Mouse (Mus musculus) T-helper 17 cell (primary cell): Measurements from ENCODE around the gene Samhd1.

ENCODE experiments used
- in situ Hi-C, 2 experiments: fragments of 300-600 bp; cut with MboI, MseI; formaldehyde crosslinking; loops; 1 replicate in 1 of 2; 2 replicates in 1 of 2; pipeline ENCODE4 v1.15.1; 2025; ENCODE audit warnings: high pct_unique_total_duplicates in 2 of 2

Samhd1 gene

DNA sequence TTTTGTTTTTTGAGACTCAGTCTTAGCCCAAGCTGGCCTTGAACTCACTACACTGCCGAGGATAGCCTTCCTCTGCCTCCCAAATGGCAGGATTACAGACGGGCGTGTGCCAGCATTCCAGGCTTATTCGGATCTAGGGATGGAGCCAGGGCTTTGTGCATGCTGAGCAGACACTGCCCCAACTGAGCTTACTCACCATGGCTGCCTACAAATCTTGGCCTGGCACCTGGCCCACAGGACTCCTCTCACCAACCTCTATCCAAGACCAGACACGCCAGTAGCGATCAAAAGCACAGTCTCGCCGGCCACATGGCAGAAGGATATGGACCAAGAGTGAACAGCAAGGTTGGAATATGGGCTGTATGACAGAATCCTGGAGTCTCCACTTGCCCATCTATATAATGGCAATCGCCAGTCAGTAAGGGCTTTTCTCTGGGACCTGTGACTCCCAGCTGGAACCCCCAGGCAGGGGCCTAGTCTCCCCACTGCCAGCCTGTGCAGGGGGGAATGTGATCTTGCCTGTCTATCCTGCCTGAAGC lies 60.8 kb downstream of the Samhd1 start:
- in situ Hi-C loops, result loop anchor here in 1 of 2 experiments (10.0 kb wide), 1 partner anchor 1029 kb away; no protein-coding TSS in a partner anchor

DNA sequence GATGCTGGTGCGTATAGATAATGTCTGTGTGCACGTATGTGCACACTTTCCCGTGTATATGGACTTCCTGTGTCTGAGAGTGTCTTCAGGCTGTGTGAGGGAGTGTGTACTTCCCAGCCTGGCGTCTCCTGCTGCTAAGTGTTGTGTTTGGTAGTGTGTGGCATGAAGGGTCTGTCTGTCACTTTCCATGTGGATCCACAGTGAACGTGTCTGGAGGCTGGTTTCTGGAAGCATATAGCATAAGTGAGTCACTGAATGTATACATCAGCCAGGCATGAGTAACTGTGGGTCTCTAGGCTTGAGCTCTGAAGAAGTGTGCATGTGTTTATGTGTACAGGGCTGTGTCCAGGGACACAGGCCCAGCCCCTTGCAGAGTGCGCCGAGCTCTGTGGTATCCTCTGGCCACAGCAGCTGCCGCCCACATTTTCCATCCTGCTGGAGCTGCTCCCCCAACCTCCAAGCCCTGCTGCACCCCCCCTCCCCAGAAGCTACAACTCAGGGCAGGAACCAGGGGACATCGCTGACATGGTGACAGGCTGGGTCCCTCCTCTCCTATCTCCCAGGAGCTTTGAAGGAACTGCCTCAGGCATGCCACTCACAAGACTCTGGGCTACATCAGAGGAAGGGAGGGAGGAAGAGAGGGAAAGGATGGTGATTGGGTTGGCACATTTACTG lies 61.5 kb downstream of the Samhd1 start:
- in situ Hi-C loops, result loop anchor here in 1 of 2 experiments (10.0 kb wide), 1 partner anchor 1029 kb away; no protein-coding TSS in a partner anchor

DNA sequence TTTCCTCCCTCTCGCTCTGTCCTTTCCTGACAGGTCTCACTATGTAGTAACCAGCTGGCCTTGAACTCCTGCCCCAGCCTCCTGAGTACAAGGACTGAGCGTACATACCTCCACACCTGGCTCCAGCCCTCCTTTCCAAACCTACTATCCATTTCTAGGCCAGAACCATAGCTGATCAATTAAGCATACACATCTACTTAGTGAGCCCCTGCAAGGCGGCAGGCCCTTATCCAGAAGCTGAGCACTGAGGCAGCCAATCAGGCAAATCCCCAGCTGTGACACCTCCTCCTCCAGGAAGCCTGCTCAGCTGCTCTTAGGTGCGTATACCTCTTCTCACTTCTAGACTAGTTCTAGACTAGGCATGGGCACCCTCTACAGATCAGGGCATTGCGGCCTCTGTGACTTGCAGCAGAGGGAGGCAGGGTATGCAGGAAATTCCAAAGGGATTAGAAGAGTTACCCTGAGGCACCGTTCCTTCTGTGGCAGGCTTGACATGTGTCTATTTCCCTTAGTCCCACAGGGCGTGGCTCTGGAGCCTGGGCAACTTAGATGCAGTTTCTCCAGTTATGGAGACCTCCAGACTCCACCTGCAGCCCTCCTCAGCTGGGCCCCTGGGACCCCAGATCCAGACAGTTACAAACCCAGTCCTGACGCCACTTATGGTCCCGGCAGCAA lies 62.6 kb downstream of the Samhd1 start:
- in situ Hi-C loops, result loop anchor here in 1 of 2 experiments (10.0 kb wide), 1 partner anchor 1028 kb away; no protein-coding TSS in a partner anchor

DNA sequence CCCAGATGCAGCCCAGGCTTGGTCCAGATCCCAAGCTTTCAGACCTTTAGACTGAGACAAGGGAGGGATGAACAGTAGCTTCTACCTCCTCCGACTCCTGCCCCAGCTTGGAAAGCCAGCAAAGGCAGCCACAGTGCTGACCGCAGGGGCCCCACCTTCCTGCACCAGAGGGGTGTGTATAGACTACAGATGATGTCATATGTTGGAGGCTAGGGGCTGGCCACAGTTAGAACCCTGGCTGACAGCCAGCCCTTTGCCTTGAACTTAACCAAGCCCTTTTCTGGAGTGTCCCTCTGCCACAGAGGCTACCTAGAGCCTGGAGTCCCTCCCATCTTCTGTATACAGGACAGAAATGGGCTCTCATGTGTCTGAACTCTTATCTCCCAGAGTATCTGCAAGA lies 63.5 kb downstream of the Samhd1 start:
- in situ Hi-C loops, result loop anchor here in 1 of 2 experiments (10.0 kb wide), 1 partner anchor 1027 kb away; no protein-coding TSS in a partner anchor

DNA sequence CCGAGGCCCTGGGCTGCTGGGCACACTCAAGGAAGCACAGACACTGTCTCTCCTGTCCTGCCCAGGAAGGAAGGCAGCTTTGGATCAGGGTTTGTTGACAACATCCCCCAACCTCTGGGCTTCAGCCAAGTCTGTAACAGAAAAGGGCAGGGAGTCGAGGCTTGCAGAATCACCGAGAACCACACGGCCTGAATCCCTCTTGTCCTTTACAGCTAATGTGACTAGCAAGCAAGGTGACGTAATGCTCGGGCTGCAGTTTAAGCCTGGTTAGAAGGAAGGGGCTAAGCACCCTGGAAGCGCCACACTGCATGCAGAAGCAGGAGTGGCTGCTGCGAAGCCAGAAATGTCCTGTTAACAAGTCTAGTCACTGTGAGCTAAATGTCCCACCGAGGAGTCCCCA lies 64.7 kb downstream of the Samhd1 start:
- in situ Hi-C loops, result loop anchor here in 1 of 2 experiments (10.0 kb wide), 1 partner anchor 1026 kb away; no protein-coding TSS in a partner anchor

DNA sequence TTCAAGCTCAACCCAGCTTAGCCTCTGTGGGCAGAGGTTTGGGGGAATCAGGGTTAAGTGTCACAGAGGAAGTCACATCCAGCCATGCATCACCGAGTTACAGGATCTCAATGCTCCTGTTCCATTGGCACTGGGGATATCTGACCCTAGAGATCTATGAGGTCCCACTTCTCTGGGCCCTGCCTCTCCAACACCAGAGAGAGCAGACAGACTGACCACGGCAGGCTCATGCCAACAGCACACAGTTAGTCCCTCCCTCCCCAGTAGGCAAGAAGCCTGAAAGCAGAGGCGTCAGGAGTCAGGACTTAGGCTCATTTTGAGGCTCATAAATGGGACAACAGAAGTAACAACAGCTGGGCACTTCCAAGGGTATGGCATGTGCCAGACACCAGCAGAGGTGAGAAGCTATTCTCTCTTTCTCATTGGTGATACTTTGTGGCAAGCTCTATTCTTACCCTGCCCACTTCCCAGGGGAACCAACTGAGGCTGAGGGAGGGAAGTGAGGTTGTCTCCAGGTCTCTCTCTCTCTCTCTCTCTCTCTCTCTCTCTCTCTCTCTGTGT lies 65.2 kb downstream of the Samhd1 start:
- in situ Hi-C loops, result loop anchor here in 1 of 2 experiments (10.0 kb wide), 1 partner anchor 1025 kb away; no protein-coding TSS in a partner anchor

DNA sequence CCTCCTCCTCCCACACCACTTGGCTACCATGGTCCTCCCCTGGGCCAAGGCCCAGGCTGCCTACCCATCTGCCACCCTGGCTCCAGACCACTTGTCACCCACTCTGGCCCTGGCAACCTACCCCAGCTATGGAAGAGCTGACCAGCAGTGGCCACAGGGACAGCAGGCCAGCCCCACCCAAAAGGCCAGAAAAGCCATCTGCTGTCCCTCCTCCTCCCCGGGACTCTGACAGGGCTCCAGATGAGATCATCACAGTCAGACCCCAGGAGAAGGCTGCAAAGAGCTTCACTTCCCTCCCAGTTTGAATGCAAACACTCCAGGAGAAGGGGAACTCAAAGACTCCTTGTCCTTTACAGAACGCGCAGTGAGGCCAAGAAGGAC lies 65.7 kb downstream of the Samhd1 start:
- in situ Hi-C loops, result no loop called here

DNA sequence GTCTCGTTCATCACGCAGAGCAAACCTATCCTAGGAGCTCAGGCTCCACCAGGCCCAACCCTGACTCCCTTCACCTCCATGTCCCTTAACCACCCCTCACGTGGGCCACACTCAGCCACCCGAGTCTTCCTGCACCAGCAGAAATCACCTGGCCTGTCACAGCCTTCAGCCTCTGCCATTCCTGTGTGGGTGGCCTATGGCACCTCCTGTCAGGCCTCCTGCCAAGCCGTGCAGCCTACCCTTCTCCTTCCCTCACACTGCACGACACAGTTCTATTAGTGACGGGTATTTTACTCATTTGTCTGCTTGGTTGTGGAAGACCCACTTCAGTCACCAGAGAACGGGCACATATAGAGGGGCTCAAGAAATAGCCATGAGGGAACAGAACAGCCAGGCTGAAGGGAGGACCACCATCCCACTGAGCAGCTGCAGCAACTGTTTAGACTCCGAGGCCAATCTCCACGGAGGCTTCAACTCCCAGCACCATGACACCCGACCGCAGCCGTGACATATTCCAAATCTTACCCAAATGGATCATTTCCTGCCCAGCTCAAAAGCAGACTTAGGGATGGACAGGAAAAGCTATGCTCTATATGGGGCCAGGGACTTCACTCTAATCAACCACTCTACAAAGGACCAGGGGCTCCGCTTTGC lies 66.2 kb downstream of the Samhd1 start:
- in situ Hi-C loops, result no loop called here

DNA sequence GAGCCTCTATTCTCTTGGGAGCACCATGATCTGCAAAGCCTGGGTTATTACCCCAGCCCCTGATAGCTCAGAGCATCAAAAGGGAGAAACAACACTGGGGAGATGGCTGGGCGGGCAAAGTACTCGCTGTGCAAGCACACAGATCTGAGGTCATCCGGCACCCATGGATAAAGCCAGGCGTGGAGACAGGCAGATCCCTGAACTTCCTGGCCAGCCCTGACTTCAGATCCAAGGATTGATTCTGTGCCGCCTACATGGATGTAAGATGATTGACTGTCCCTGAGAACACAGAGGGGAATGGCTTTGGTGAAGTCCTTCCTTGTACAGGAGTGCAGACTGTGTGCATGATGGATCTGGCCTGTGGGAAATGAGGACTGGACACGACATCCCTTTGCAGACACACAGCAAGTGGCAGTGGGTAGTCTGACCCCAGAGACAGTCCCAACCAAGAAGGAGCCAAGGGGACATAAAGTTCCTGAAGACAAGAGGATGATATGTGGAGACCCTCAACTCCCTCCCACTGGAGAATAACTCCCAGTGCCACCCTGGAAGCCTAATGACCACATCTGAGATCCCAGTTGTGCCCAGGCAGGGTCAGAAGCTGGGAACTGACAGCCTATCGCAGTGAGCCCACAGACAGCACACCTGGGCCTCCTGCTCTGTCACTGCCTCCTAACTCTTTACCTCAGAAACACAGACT lies 68.2 kb downstream of the Samhd1 start:
- in situ Hi-C loops, result no loop called here

DNA sequence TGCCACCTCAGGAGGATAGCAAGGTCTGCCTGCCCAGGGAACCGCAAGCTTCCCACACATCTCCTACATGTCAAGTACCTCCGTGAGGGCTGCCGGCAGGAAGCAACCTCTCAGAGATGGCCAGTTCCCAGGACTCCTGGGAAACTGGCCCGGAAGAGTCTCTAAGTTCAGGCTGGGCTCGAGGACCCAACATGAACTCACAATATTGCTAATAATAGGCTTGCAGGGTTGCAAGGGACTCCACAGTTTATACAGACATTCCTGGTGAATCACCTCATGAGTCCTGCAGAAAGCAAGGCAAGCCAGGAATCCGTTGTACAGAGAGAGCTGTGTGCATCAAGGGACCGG lies 69.2 kb downstream of the Samhd1 start:
- in situ Hi-C loops, result no loop called here

DNA sequence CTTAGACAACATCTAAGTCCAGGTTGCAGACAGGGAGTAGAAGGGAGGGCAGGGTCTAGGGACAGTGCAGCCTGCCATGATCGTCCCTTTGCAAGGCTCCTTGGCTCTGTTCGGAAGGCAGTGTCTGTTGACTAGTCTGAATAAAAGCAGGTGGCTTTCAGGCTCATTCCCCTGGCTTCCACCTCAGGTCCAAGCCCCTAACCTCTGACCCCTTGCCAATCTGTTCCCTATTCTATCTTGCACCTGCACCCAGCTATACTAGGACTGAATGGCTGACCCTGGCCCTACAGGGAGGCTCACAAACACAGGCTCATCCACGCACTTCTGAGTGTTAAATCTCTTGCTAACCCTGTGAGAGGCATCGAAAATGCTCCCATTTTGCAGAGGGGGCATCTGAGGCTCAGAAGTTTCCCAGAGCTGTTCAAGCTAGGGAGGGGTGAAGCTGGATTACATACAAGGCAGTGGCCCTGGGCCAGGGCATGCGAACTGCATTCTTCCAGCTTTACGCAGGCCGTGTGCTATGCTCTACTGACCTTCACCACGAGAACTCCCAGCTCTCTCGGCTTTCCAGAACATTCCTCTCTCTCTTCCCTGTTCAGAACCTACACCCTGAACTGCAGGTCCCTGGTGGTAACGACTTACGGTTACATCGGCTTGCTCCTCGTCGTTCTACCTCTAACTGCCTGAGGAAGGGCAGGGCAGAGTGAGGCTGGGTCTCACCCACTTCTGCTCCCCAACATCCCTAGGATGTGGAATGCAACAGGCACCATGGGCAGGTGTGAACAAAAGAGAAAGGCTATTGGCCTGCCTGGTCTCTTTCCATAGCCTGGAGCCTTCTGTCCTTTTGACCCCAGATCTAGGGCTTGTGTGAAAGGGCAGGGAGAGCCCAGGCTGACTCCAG lies 69.8 kb downstream of the Samhd1 start:
- in situ Hi-C loops, result no loop called here

DNA sequence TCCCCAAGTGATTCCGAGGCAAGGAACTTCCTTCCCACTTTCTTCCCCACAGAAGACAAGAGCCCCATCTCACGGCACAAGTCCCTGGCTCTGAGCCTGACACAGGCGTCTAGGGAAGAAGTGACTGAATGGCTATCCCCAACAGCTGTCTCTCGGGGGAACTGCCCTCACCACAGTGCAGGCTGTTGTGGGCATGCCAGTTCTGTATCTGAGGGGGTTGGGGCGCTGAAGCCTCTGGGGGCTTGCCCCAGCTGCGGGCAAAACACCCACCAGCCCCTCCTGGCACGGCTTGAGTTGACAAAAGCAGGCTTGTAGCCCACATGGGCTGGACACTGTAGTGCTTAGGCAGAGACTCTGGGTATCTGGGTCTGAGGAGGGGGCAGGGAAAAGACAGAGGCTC lies 70.9 kb downstream of the Samhd1 start:
- in situ Hi-C loops, result no loop called here

DNA sequence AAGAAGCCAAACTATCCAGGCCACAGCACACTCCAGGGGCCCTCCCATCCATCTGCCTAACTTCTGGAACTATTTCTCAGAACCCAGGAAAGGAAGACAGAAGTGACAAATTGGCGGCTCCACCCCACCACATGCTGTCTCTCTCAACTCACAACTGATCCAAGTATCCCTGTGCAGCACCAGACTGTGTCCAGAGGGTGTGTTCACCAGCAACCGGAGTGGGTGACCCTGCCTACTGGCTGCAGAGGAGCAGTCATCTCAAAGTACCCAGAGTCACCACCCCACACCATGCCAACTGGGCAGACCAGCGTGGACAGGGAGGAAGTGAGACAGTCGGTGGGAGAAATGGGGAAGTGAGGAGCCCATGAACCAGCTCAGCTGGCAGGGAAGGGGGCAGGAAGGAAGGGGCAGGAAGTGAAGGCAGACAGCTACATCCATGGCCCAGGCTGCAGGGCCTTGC lies 71.8 kb downstream of the Samhd1 start:
- in situ Hi-C loops, result no loop called here

DNA sequence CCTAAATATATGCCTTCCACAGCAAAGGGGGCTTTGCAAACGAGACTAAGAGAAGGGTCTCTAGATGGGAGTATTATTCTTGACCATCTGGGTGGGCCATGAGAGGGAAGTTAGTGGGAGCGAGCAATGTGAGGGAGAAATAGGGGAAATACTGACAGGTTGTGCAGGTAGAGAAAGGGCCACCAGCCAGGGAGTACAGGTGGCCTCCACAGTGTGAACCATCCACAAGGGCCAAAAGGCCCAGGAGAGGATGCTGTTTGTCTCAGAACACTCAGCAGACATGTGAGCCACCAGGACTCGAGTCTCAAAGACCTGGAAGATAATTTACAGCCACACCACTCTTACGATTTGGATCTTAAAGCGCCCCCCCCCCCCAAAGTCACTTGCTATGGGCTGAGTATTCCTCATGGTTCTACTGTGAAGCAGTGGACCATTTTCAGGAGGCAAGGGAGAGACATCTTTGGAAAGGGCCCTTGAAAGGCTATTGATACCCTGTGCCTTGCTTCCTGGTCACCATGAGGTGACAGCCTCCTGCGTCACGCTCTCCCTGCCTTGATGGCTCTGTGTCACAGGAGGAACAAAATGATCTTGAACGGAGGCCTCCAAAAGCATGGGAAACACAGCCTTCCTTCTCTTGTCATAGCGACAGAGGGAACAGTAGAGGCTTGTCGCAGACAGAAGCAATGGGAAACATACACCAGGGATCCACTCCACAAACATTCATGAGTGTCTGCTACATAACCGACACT lies 74.3 kb downstream of the Samhd1 start:
- in situ Hi-C loops, result no loop called here

DNA sequence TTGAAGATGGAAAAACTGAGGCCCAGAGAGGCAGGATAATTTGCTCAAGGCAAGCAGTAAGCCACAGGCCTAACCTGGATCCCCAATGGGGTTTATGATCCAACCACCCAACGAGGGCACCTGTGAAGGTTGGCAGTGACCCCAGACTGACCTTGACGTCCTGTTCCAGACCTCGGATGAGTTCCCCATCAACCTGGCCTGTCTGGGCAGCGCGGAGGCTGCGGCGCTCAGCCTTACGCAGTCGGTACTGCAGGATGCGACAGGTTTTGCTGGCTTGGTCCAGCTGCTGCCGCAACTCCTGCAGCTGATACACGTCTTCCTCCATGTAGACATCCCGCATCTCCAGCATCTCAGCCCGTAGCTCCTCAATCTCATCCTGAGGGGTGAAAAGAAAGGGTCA lies 75.0 kb downstream of the Samhd1 start:
- in situ Hi-C loops, result no loop called here

DNA sequence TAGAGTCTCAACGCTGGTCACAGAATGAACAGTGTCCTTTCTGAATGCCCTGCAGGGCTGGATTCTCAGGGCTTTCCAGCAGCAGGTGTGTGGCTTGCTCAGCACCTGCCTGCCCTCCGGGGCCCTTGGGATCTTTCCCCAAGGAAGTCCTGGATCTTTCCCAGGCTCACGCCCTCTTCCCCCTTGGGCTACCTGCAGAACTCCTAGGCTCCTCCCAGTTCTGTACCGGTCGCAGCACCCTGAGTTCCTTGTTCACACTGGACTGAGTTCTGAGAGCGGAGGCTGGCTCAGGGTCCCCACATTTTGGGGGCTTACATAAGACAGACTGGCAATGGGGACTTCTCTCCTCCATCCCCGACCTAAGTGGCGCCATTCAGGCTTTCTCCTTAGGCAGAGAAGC lies 75.9 kb downstream of the Samhd1 start:
- in situ Hi-C loops, result no loop called here

DNA sequence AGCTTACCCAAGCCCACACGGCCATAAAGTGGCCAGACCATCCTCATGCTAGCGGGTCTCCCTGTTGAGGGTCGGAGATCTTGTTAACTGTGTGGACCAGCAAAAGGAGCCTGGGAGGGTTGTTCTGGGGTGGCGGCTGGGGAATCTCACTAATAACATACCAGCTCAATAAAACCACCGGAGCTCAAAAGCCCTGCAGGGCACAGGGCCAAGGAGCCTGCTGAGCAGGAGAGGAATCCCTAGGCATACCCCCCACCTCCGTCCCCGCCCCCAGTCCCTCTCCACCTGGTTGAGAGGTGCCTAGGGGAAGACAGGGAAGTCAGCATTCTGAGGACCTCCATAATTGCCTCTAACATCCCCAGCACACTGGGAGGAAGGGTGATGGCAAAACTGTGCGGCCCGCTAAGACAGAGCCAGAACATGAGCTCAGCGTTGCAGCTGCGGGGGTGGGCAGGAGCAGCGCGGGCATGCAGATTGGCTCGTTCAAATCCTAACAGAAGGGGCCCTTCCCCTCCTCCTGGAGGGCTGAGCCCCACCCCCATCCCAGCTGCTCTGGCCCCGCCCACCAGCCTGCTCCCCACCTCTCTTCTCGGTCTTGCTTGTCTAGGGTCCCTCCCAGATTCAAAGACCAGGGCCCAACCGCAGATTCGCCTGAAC lies 76.6 kb downstream of the Samhd1 start:
- in situ Hi-C loops, result no loop called here

DNA sequence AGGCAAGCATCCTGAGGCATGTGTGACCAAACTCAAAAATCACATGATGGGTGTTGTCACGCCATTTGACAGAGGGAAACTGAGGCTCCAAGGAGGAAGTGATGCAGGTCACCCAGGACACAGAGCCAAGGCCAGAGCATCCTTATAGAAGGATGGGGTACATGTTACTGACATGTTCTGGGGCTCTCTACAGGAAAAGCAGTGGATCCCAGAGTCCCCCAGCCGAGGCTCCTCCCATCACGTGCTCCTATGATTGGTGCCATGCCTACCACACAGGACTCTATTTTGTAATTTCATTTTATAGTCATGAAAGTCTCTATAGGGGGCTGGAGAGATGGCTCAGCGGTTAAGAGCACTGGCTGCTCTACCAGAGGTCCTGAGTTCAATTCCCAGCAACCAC lies 77.3 kb downstream of the Samhd1 start:
- in situ Hi-C loops, result no loop called here

DNA sequence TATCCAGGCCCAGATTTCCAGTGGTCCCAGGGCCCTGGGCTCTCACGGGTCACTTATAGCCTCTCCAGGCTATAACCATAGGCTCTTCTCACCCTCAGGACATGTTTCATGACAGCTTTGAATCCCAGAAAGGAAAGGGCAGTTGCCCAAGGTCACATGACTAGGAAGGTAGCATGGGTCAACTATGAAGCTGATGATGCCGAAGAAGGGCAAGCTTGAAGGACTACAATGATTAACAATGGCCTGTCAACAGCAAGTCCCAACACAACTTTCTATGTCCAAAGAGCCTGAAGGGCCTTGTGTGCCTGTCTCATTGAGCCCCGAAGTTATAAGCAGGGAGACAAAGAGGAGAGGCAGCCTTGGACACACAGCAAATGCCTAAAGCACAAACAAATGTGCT lies 77.9 kb downstream of the Samhd1 start:
- in situ Hi-C loops, result no loop called here
